Mouse (Mus musculus) lung, postnatal 25 days (tissue): ENCODE measurements at regions not wholly inside any gene's neighbourhood (a gene's known extent, or its start where the extent isn't known, plus 50 kb on each side); places are given as distances from the start of the nearest gene placed in this dataset.

ENCODE experiments used
- DNase-seq: peaks from one replicate; pipeline ENCODE4 v3.0.0; 2022; ENCODE audit warnings: low spot score

DNA sequence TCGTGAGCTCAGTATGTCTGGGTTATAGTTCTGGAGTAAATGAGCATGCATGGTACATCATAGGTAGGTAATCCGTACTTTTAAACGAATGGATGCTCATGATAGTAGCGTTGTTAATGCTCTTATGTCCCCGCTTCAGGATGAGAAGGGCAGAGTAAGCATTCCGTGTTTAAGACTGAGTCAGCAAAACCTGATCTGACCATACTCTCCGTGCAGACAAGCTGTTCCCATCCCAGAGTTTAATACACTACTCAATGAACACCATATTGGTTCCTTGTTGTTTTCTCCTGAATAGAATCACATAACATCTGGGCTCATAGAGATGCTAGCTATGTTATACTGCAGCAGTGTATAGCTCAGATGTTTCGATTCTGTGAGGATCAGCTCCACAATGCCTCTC is 606.7 kb downstream of the Tmem182 start:
- no peak for DNase-seq

- DNase-seq = peak; percentile 4
Measured at GRCm38 (mm10) chr1:41420489-41421327, 615.3 kb downstream of the Tmem182 start.

GRCm38 (mm10) chr1:41427853-41428252 is 622.5 kb downstream of the Tmem182 start:
- peak; percentile 7 for DNase-seq

- DNase-seq = no peak
Measured at GRCm38 (mm10) chr1:41431127-41431690, 625.8 kb downstream of the Tmem182 start.

- DNase-seq = no peak
Measured at GRCm38 (mm10) chr1:41435379-41435778, 630.0 kb downstream of the Tmem182 start.

DNA sequence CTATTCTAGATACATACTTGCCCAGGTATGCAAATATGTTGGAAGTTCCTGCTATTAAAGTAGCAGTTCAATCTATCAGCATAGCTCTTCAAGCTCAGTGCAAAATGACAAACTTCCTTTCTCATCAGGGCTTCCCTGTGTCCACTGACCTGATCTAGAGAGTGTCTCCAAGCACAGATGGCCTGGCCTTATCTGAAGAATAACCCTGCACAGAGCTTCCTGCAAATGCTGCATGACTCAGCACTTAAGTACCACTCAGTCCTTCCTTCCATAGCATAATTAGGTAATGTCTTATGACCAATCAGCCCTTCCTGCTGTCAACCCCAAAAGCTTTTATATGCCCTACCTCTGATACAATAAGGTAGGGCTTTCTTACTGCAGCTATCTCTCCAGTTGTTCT is 644.6 kb downstream of the Tmem182 start:
- DNase-seq = no peak
